Mouse (Mus musculus) regulatory T cell (primary cell): ENCODE results near the gene Fam208b.

ENCODE experiments used
- in situ Hi-C: fragments of 300-600 bp; cut with MboI, MseI; formaldehyde crosslinking; loops from one replicate; pipeline ENCODE4 v1.15.1; 2025; ENCODE audit warnings: high pct_unique_total_duplicates

Fam208b gene

DNA sequence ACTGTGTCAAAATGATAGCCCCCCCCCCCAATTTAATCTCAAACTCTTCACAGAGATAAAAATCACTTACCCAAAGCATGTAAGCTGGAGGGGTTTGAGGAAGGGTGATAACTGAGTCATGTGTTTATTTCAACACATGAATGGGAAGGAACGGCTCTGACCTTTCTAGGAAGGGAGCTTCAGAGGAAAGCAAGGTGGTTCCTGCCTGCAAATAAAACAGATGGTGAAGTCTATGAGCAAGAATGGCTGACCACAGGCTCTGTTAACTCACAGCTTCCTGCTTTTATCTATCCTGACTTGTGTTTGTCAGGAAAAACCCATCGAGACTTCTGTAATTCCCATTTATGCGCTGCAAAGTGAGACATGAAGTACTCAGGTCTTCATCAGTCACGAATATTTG is 91.6 kb downstream of the Fam208b start:
- in situ Hi-C loops: loop anchor here (5.0 kb wide), 1 partner anchor 237 kb away; no protein-coding TSS in a partner anchor
